Mouse (Mus musculus) lung, embryonic 16.5 days (tissue): Measurements from ENCODE around the gene Bdp1. TPM values are rescaled to one million over a fixed set of nuclear protein-coding genes. Genes with fewer than 3 reads are reported as not detected.
A peak's percentile ranks its signal among the peaks of the same experiment; 100 is the strongest.
"Not testable (repeated sequence)": the region's sequence is repeated elsewhere in the genome, so short reads cannot be mapped to it uniquely, and the experiment has no call there.

Source experiments
- ATAC-seq: fragments of 200-750 bp; cut with Nextera tagmentation; 2 replicates; pipeline ENCODE4 v1.8.0; 2017; ENCODE audit warnings: low read depth, mild to moderate bottlenecking, moderate library complexity
- H3K27ac ChIP-seq: fragments of 300-500 bp; sonication (generic); 2 replicates; pipeline ENCODE4 v1.5.1; 2014; ENCODE audit warnings: mild to moderate bottlenecking, control low read depth, low read length
- H3K27me3 ChIP-seq: fragments of 300-500 bp; sonication (generic); 2 replicates; pipeline ENCODE4 v1.6.1; 2014; ENCODE audit warnings: low read depth, low read length, mixed read lengths; ENCODE audit not compliant: control insufficient read depth, insufficient read depth
- H3K36me3 ChIP-seq: fragments of 300-500 bp; sonication (generic); 2 replicates; pipeline ENCODE4 v1.6.1; 2014; ENCODE audit warnings: low read length; ENCODE audit not compliant: control insufficient read depth, insufficient read depth
- H3K4me1 ChIP-seq: fragments of 300-500 bp; sonication (generic); replicated peaks from 2 replicates; pipeline ENCODE4 v1.6.1; 2014; ENCODE audit warnings: low read length, mixed read lengths; ENCODE audit not compliant: control insufficient read depth, insufficient read depth
- H3K4me2 ChIP-seq: fragments of 300-500 bp; sonication (generic); 2 replicates; pipeline ENCODE4 v1.6.1; 2014; ENCODE audit warnings: low read depth, low read length, control low read depth
- H3K4me3 ChIP-seq: fragments of 300-500 bp; sonication (generic); 2 replicates; pipeline ENCODE4 v1.5.1; 2014; ENCODE audit warnings: mild to moderate bottlenecking, low read length, control low read depth
- H3K9ac ChIP-seq: fragments of 300-500 bp; sonication (generic); 2 replicates; pipeline ENCODE4 v1.6.1; 2014; ENCODE audit warnings: low read length, control low read depth
- H3K9me3 ChIP-seq: fragments of 300-500 bp; sonication (generic); 2 replicates; pipeline ENCODE4 v1.6.1; 2016; ENCODE audit warnings: low read length; ENCODE audit not compliant: control insufficient read depth
- WGBS: fragments of 180-500 bp; shearing (Covaris S2); extraction: QIAGEN DNeasy Blood & Tissue Kit; methylation state at CpG from one replicate; pipeline ENCODE4 v1.1.7; 2014; 5-methylcytosine and 5-hydroxymethylcytosine counted together
- polyA plus RNA-seq: library from polyadenylated mRNA; unstranded; fragments of >200 nt; fragmentation: Nextera tagmentation; extraction: Ambion mirVana; gene quantifications from 2 replicates; pipeline ENCODE4 v1.2.1, GENCODE M21; 2015

The Bdp1 gene
- polyA plus RNA-seq, 1 experiment from 2014 or later = 22.5 TPM

- Histone ChIP-seq H3K27ac (peak overlapping the region; percentile 86), H3K36me3 (no peaks in the 10 kb centered on the region), H3K4me1 (peaks cover 10% of the 10 kb centered on the region), H3K27me3 (no peaks in the 10 kb centered on the region), H3K4me2 (peak overlapping the region; percentile 84), H3K9me3 (no peaks in the 10 kb centered on the region), H3K9ac (peak overlapping the region; percentile 95), H3K4me3 (peak overlapping the region; percentile 100)
- ATAC-seq = no peak
- 3% methylated on average over 15 of the region's 15 CpGs for WGBS
Observed at GRCm38 (mm10) chr13:100103052-100103658, 715 bp downstream of the Bdp1 start.

- Histone ChIP-seq H3K9me3 (no peaks in the 10 kb centered on the region), H3K27me3 (no peaks in the 10 kb centered on the region), H3K4me3 (no peak overlapping the region), H3K9ac (no peak overlapping the region), H3K27ac (no peak overlapping the region), H3K4me1 (peaks cover 10% of the 10 kb centered on the region), H3K4me2 (no peak overlapping the region), H3K36me3 (peaks cover 29% of the 10 kb centered on the region)
- no peak for ATAC-seq
- 85% methylated on average over 6 of the region's 6 CpGs for WGBS
Observed at GRCm38 (mm10) chr13:100098808-100099207, 5.1 kb downstream of the Bdp1 start.

GRCm38 (mm10) chr13:100071473-100071872, 32.4 kb downstream of the Bdp1 start:
- no peak for ATAC-seq
- Histone ChIP-seq H3K4me1 (no peaks in the 10 kb centered on the region), H3K4me2 (no peak overlapping the region), H3K27ac (no peak overlapping the region), H3K9ac (no peak overlapping the region), H3K9me3 (no peaks in the 10 kb centered on the region), H3K27me3 (no peaks in the 10 kb centered on the region), H3K4me3 (no peak overlapping the region), H3K36me3 (peaks cover 32% of the 10 kb centered on the region)
- WGBS = 86% methylated on average over 8 of the region's 8 CpGs

GRCm38 (mm10) chr13:100067821-100068220, 36.0 kb downstream of the Bdp1 start:
- ATAC-seq = no peak
- Histone ChIP-seq H3K4me2 (no peak overlapping the region), H3K4me3 (no peak overlapping the region), H3K9me3 (no peaks in the 10 kb centered on the region), H3K4me1 (no peaks in the 10 kb centered on the region), H3K27me3 (no peaks in the 10 kb centered on the region), H3K36me3 (peaks cover 31% of the 10 kb centered on the region), H3K9ac (no peak overlapping the region), H3K27ac (no peak overlapping the region)
- WGBS = 65% methylated on average over 6 of the region's 6 CpGs

- Histone ChIP-seq H3K4me1 (no peaks in the 10 kb centered on the region), H3K9ac (no peak overlapping the region), H3K9me3 (no peaks in the 10 kb centered on the region), H3K36me3 (peaks cover 26% of the 10 kb centered on the region), H3K4me2 (no peak overlapping the region), H3K4me3 (no peak overlapping the region), H3K27me3 (no peaks in the 10 kb centered on the region), H3K27ac (no peak overlapping the region)
- WGBS = 55% methylated on average over 3 of the region's 3 CpGs
- ATAC-seq = peak; percentile 64
Observed at GRCm38 (mm10) chr13:100063936-100064335, 39.9 kb downstream of the Bdp1 start.

- not testable (repeated sequence) for ATAC-seq, H3K27ac ChIP-seq
Observed at GRCm38 (mm10) chr13:100057738-100058137, 46.1 kb downstream of the Bdp1 start.

GRCm38 (mm10) chr13:100026013-100026412, 77.9 kb downstream of the Bdp1 start:
- H3K4me3 ChIP-seq = no peak overlapping the region
- no peaks in the 10 kb centered on the region for H3K9me3 ChIP-seq
- no peak for ATAC-seq
- H3K4me2 ChIP-seq = no peak overlapping the region
- no peaks in the 10 kb centered on the region for H3K4me1 ChIP-seq
- H3K9ac ChIP-seq = no peak overlapping the region
- H3K27ac ChIP-seq = no peak overlapping the region
- peaks cover 27% of the 10 kb centered on the region for H3K36me3 ChIP-seq
- WGBS = 83% methylated on average over 6 of the region's 6 CpGs
- H3K27me3 ChIP-seq = no peaks in the 10 kb centered on the region

More at GRCm38 (mm10) chr13:100057738-100058137, 46.1 kb downstream of the Bdp1 start:
- H3K4me3 ChIP-seq, H3K9ac ChIP-seq, H3K9me3 ChIP-seq, H3K27me3 ChIP-seq, H3K4me2 ChIP-seq, H3K4me1 ChIP-seq: not testable (repeated sequence)
- peaks cover 43% of the 10 kb centered on the region for H3K36me3 ChIP-seq
- 94% methylated on average over 8 of the region's 8 CpGs for WGBS

GRCm38 (mm10) chr13:100016891-100017290, 87.0 kb downstream of the Bdp1 start:
- Histone ChIP-seq H3K27me3 (no peaks in the 10 kb centered on the region), H3K9me3 (no peaks in the 10 kb centered on the region), H3K27ac (no peak overlapping the region), H3K9ac (no peak overlapping the region), H3K36me3 (peaks cover 3% of the 10 kb centered on the region; the same call in 1 of the 2 replicates), H3K4me2 (no peak overlapping the region), H3K4me3 (no peak overlapping the region), H3K4me1 (peaks cover 6% of the 10 kb centered on the region; the same call in 1 of the 2 replicates)
- ATAC-seq = no peak
- 77% methylated on average over 9 of the region's 9 CpGs for WGBS

- peak; percentile 24 for ATAC-seq
- H3K27me3 ChIP-seq = no peaks in the 10 kb centered on the region
Observed at GRCm38 (mm10) chr13:100015937-100016336, 87.9 kb downstream of the Bdp1 start.

More at GRCm38 (mm10) chr13:100015937-100016336, 87.9 kb downstream of the Bdp1 start:
- peak overlapping the region; percentile 86 for H3K4me3 ChIP-seq
- peak overlapping the region; percentile 94 for H3K4me2 ChIP-seq
- H3K9me3 ChIP-seq = no peaks in the 10 kb centered on the region
- peak overlapping the region; percentile 49 for H3K27ac ChIP-seq
- no peaks in the 10 kb centered on the region for H3K36me3 ChIP-seq
- H3K9ac ChIP-seq = peak overlapping the region; percentile 75
- WGBS = 5% methylated on average over 8 of the region's 8 CpGs
- peaks cover 6% of the 10 kb centered on the region; the same call in 1 of the 2 replicates for H3K4me1 ChIP-seq
